Mouse (Mus musculus): Measurements from ENCODE around the gene Zfp72. TPM values are rescaled to one million over a fixed set of nuclear protein-coding genes. Genes with fewer than 3 reads are reported as not detected.

The Zfp72 gene
- 6.9 and 7.0 TPM in 2 replicates for polyA plus RNA-seq (2015; fragmentation: Nextera tagmentation; extraction: Ambion mirVana)

- Histone ChIP-seq H3K4me3 (ENCODE audit: low read length) (peak within 1 kb of the TSS; percentile 64), H3K4me1 (replicated peaks; ENCODE audit: control insufficient read depth, insufficient read depth, low read length) (peaks cover 8% of the 10 kb centered on the region; the same call in 1 of the 2 replicates), H3K4me2 (ENCODE audit: low read depth, low read length) (peak within 1 kb of the TSS; percentile 84), H3K27me3 (ENCODE audit: control insufficient read depth, insufficient read depth, low read depth, low read length) (no peaks in the 10 kb centered on the region), H3K27ac (ENCODE audit: low read length) (no peak within 1 kb of the TSS), H3K9me3 (ENCODE audit: control insufficient read depth, low read length) (no peaks in the 10 kb centered on the region), H3K9ac (ENCODE audit: low read length) (peak within 1 kb of the TSS; percentile 73), H3K36me3 (ENCODE audit: control insufficient read depth, insufficient read depth, low read length) (no peaks in the 10 kb centered on the region)
- peak; percentile 93 for ATAC-seq (ENCODE audit: low read depth)
- WGBS = under 1% methylated on average over 14 of the region's 14 CpGs
Observed at GRCm38 (mm10) chr13:74390371-74390990, at the start of gene Zfp72. Gene Zfp72, minus strand, starts transcription at chr13:74390836.

DNA sequence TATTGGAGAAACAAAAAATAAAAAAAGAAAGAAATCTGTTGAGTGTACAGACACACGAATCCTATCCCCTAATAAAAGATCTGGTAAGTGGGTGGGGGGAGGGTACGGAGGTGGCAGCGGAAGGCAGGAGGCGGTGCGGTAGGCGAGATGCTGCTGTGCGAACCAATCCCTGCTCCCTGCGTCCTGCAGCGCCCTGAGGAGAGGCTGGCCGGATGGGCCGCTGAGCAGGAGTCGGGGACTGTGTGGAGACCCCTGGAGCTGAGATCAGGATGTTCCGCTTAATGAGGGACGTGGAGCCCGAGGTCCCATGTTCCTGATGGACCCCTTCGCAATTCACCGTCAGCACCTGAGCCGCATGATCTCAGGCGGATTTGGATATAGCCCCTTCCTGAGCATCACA lies 49.3 kb upstream of the Zfp72 start:
- H3K36me3 ChIP-seq (ENCODE audit: control insufficient read depth, insufficient read depth, low read length) = peaks cover 2% of the 10 kb centered on the region; the same call in 1 of the 2 replicates
- H3K27me3 ChIP-seq (ENCODE audit: control insufficient read depth, insufficient read depth, low read depth, low read length) = no peaks in the 10 kb centered on the region
- ATAC-seq (ENCODE audit: low read depth) = no peak
- H3K9me3 ChIP-seq (ENCODE audit: control insufficient read depth, low read length) = peaks cover 17% of the 10 kb centered on the region
- H3K4me1 ChIP-seq (replicated peaks; ENCODE audit: control insufficient read depth, insufficient read depth, low read length) = no peaks in the 10 kb centered on the region
- H3K27ac ChIP-seq (ENCODE audit: low read length) = no peak overlapping the region
- no peak overlapping the region for H3K4me3 ChIP-seq (ENCODE audit: low read length)
- no peak overlapping the region for H3K9ac ChIP-seq (ENCODE audit: low read length)
- H3K4me2 ChIP-seq (ENCODE audit: low read depth, low read length) = no peak overlapping the region
- WGBS = 19% methylated on average over 18 of the region's 19 CpGs

DNA sequence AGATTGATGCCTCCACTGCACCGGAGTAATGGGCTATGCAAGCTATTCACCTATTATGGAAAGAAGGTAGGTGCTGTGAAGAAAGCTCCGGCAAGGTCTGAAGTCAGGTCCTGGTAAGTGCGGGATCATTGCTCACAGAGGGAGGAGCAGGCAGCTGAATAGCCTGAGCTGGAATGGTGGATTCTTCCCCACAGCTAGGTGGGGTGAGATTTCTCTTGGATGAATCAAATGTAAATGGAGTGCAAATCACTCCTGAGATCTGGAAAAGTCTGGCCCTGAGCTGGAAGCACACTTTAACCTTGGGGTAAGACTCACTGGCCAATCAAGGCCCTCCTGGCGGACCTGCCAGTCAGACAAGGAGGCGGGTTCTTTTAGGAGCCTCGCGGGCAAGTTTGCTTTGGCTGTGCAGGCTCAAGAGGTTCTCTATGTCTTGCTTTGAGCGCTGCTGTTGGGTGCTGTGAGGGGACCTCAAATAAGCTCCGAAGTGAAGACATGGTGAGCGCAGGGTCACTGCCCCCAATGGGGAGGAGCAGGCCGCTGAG lies 8.7 kb upstream of the Zfp72 start, which contains the start of gene Ftl1-ps1:
Ftl1-ps1 (plus strand) TSS at position 397 of the 542 bp plus-strand sequence.
- Histone ChIP-seq H3K4me2 (ENCODE audit: low read depth, low read length) (peak within 1 kb of the TSS; percentile 13), H3K9me3 (ENCODE audit: control insufficient read depth, low read length) (no peaks in the 10 kb centered on the region), H3K27ac (ENCODE audit: low read length) (no peak within 1 kb of the TSS), H3K27me3 (ENCODE audit: control insufficient read depth, insufficient read depth, low read depth, low read length) (no peaks in the 10 kb centered on the region), H3K9ac (ENCODE audit: low read length) (no peak within 1 kb of the TSS), H3K36me3 (ENCODE audit: control insufficient read depth, insufficient read depth, low read length) (no peaks in the 10 kb centered on the region), H3K4me1 (replicated peaks; ENCODE audit: control insufficient read depth, insufficient read depth, low read length) (no peaks in the 10 kb centered on the region), H3K4me3 (ENCODE audit: low read length) (no peak within 1 kb of the TSS)
- WGBS = 12% methylated on average over 11 of the region's 11 CpGs
- no peak for ATAC-seq (ENCODE audit: low read depth)

DNA sequence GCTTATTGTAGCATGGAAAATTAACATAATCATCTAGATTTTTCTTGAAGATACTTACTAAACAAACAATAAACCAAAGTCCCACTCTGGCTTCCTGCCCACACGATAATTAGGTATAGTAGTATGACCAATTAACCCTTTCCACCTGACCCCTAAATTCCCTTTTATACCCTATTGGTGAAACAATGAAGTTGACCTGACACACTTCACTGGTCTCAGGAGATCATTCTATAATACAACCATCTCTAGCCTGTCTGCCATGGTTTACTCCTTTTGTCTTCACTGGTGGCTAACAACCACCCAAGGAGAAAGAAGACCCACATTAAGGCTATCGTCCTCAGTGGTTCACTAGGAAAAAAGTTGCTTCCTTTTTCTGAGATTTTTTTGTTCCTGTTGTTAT lies 520 bp upstream of the Zfp72 start:
- Histone ChIP-seq H3K9ac (ENCODE audit: low read length) (no peak overlapping the region), H3K4me3 (ENCODE audit: low read length) (no peak overlapping the region), H3K4me1 (replicated peaks; ENCODE audit: control insufficient read depth, insufficient read depth, low read length) (peaks cover 8% of the 10 kb centered on the region; the same call in 1 of the 2 replicates), H3K36me3 (ENCODE audit: control insufficient read depth, insufficient read depth, low read length) (no peaks in the 10 kb centered on the region), H3K27me3 (ENCODE audit: control insufficient read depth, insufficient read depth, low read depth, low read length) (no peaks in the 10 kb centered on the region), H3K4me2 (ENCODE audit: low read depth, low read length) (no peak overlapping the region), H3K27ac (ENCODE audit: low read length) (no peak overlapping the region), H3K9me3 (ENCODE audit: control insufficient read depth, low read length) (no peaks in the 10 kb centered on the region)
- 70% methylated on average over 2 of the region's 2 CpGs for WGBS
- ATAC-seq (ENCODE audit: low read depth) = peak; percentile 21; the same call in 1 of the 2 replicates

DNA sequence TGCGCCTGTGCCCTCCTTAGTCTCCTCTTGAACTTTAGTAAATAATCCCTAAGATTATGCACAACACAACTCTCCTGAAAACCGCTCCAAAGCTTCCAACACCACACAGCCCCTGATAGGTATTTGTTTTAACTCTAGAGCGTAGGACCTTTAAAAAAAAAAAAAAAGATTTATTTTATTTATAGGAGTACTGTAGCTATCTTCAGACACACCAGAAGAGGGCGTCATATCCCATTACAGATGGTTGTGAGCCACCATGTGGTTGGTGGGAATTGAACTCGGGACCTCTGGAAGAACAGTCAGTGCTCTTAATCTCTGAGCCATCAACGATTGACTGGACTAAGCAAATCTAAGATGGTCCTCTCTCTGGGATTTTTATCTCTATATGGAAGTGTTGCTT lies 906 bp downstream of the Zfp72 start:
- Histone ChIP-seq H3K9ac (ENCODE audit: low read length) (peak overlapping the region; percentile 73), H3K36me3 (ENCODE audit: control insufficient read depth, insufficient read depth, low read length) (no peaks in the 10 kb centered on the region), H3K4me3 (ENCODE audit: low read length) (peak overlapping the region; percentile 64), H3K4me1 (replicated peaks; ENCODE audit: control insufficient read depth, insufficient read depth, low read length) (peaks cover 8% of the 10 kb centered on the region; the same call in 1 of the 2 replicates), H3K4me2 (ENCODE audit: low read depth, low read length) (peak overlapping the region; percentile 84), H3K9me3 (ENCODE audit: control insufficient read depth, low read length) (no peaks in the 10 kb centered on the region), H3K27ac (ENCODE audit: low read length) (no peak overlapping the region), H3K27me3 (ENCODE audit: control insufficient read depth, insufficient read depth, low read depth, low read length) (no peaks in the 10 kb centered on the region)
- WGBS = 52% methylated on average over 6 of the region's 6 CpGs
- no peak; the same call in 1 of the 2 replicates for ATAC-seq (ENCODE audit: low read depth)

DNA sequence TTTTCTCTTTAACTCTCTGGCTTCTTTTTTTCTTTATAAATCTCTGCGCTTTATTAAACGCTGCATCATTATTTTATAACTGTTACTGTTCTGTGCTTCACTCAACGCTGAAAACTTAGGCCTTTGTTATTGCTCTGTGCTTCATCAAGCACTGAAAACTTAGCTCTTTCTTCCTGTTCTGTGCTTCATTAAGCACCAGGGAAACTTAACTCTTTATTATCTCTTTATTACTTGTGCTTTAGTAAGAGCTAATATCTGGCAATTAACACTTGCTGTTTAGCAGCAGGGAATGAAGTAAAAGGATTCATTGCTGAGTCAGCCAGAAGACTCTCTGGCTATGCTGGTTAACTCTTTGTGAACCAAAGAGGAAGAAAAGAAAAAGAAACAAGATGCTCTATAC lies 8.3 kb downstream of the Zfp72 start:
- Histone ChIP-seq H3K9ac (ENCODE audit: low read length) (no peak overlapping the region), H3K9me3 (ENCODE audit: control insufficient read depth, low read length) (no peaks in the 10 kb centered on the region), H3K4me3 (ENCODE audit: low read length) (no peak overlapping the region), H3K27ac (ENCODE audit: low read length) (no peak overlapping the region), H3K36me3 (ENCODE audit: control insufficient read depth, insufficient read depth, low read length) (no peaks in the 10 kb centered on the region), H3K4me1 (replicated peaks; ENCODE audit: control insufficient read depth, insufficient read depth, low read length) (no peaks in the 10 kb centered on the region), H3K4me2 (ENCODE audit: low read depth, low read length) (no peak overlapping the region), H3K27me3 (ENCODE audit: control insufficient read depth, insufficient read depth, low read depth, low read length) (no peaks in the 10 kb centered on the region)
- 63% methylated on average over 3 of the region's 3 CpGs for WGBS
- ATAC-seq (ENCODE audit: low read depth) = no peak

- Histone ChIP-seq H3K4me2 (ENCODE audit: low read depth, low read length) (no peak overlapping the region), H3K9ac (ENCODE audit: low read length) (no peak overlapping the region), H3K4me1 (replicated peaks; ENCODE audit: control insufficient read depth, insufficient read depth, low read length) (no peaks in the 10 kb centered on the region), H3K27ac (ENCODE audit: low read length) (no peak overlapping the region), H3K4me3 (ENCODE audit: low read length) (no peak overlapping the region), H3K9me3 (ENCODE audit: control insufficient read depth, low read length) (no peaks in the 10 kb centered on the region), H3K36me3 (ENCODE audit: control insufficient read depth, insufficient read depth, low read length) (no peaks in the 10 kb centered on the region), H3K27me3 (ENCODE audit: control insufficient read depth, insufficient read depth, low read depth, low read length) (no peaks in the 10 kb centered on the region)
- no peak for ATAC-seq (ENCODE audit: low read depth)
- 69% methylated on average over 10 of the region's 10 CpGs for WGBS
Observed at GRCm38 (mm10) chr13:74381533-74382276, 8.9 kb downstream of the Zfp72 start.

- Histone ChIP-seq H3K4me3 (ENCODE audit: low read length) (no peak within 1 kb of the TSS), H3K27ac (ENCODE audit: low read length) (no peak within 1 kb of the TSS), H3K36me3 (ENCODE audit: control insufficient read depth, insufficient read depth, low read length) (peaks cover 10% of the 10 kb centered on the region), H3K4me1 (replicated peaks; ENCODE audit: control insufficient read depth, insufficient read depth, low read length) (peaks cover 5% of the 10 kb centered on the region; the same call in 1 of the 2 replicates), H3K4me2 (ENCODE audit: low read depth, low read length) (no peak within 1 kb of the TSS), H3K9me3 (ENCODE audit: control insufficient read depth, low read length) (no peaks in the 10 kb centered on the region), H3K9ac (ENCODE audit: low read length) (no peak within 1 kb of the TSS), H3K27me3 (ENCODE audit: control insufficient read depth, insufficient read depth, low read depth, low read length) (no peaks in the 10 kb centered on the region)
- WGBS = 62% methylated on average over 8 of the region's 8 CpGs
- ATAC-seq (ENCODE audit: low read depth) = peak; percentile 47
Observed at GRCm38 (mm10) chr13:74363859-74364235, 26.8 kb downstream of the Zfp72 start, which contains the start of gene Lrrc14b. Gene Lrrc14b, minus strand, starts transcription at chr13:74364005.

All from lung, embryonic 16.5 days (tissue).